ENCODE assay signal across 8 mouse cellular contexts in the genomic region with DNA sequence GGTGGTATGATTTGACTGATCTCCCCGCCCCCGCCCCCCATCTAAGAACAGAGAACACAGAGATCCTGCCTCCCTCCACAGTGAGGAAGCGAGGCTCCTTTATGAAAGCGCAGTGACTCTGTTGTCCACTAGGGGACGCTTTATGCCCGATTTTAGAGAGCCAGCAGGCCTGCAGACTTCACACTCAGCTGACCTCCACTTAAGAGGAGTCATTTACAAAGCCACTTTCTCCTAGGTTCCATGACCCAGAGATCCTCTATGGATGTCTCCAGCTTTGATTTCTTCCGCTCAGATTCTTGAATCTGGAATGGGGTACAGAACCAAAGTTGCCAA. TPM values are rescaled to one million over a fixed set of nuclear protein-coding genes. Genes with fewer than 3 reads are reported as not detected.
DNase-seq lines count a peak whose midpoint lies in the region; ATAC-seq lines count a peak whose summit lies in the region.

No protein-coding gene starts in this region.

- no peaks in the 10 kb centered on the region for H3K9me3 ChIP-seq in midbrain, embryonic 11.5 days (ENCODE audit: control insufficient read depth, low read length)

- peak; percentile 52 for ATAC-seq in midbrain, embryonic 11.5 days (ENCODE audit: low FRiP score)

- DNase-seq in layer of hippocampus, adult 11-12 months (ENCODE audit: low spot score) = peak; percentile 82
- no peak for DNase-seq in layer of hippocampus, adult 9-10 months (ENCODE audit: low spot score)
- peak; percentile 52 for DNase-seq in cerebellum, adult 9-11 months
- DNase-seq in gastrocnemius, adult 18-20 months (ENCODE audit: low spot score) = peak; percentile 90
- DNase-seq in hindlimb bud, embryonic 11.5 days (ENCODE audit: extremely low spot score, low read depth, low spot score) = peak; percentile 86
- DNase-seq in left cerebral cortex, postnatal 4 days = peak; percentile 67
- peak; percentile 99 for DNase-seq in midbrain, embryonic 11.5 days (ENCODE audit: low spot score, missing footprints)
- DNase-seq in skeletal muscle tissue, adult 2 months (ENCODE audit: low read depth, low spot score) = peak; percentile 87

- H3K27ac ChIP-seq in midbrain, embryonic 11.5 days (ENCODE audit: low read depth, low read length) = no peak overlapping the region

- H3K36me3 ChIP-seq in midbrain, embryonic 11.5 days (ENCODE audit: control insufficient read depth, insufficient read depth, low read length) = no peaks in the 10 kb centered on the region

- no peak overlapping the region for H3K9ac ChIP-seq in midbrain, embryonic 11.5 days (ENCODE audit: low read length)

- no peaks in the 10 kb centered on the region for H3K4me1 ChIP-seq in midbrain, embryonic 11.5 days (ENCODE audit: control insufficient read depth, insufficient read depth, low read length)

- no peak overlapping the region for H3K4me3 ChIP-seq in midbrain, embryonic 11.5 days (ENCODE audit: low read depth, low read length)

- 4% methylated on average over 7 of the region's 7 CpGs for WGBS in midbrain, embryonic 11.5 days

- intact Hi-C loops in left cerebral cortex, postnatal 4 days (cut with DNase I) = loop anchor here (1.0 kb wide), 1 partner anchor 70 kb away; no protein-coding TSS in a partner anchor

- no peaks in the 10 kb centered on the region for H3K27me3 ChIP-seq in midbrain, embryonic 11.5 days (ENCODE audit: control insufficient read depth, insufficient read depth, low read length)

- no peak overlapping the region for H3K4me2 ChIP-seq in midbrain, embryonic 11.5 days

RNA-seq across cellular contexts. Expression of gene Camk2g, which starts 9.7 kb away (rescaled TPM):
- 100 to 1,000 TPM; 168 to 192 TPM for total RNA-seq in gastrocnemius, adult 18-20 months (2021)
- total RNA-seq in left cerebral cortex, postnatal 4 days (2021) = 100 to 1,000 TPM; 184 to 193 TPM
- polyA plus RNA-seq in midbrain, embryonic 11.5 days (2014; fragmentation: Nextera tagmentation; extraction: Ambion mirVana) = 35.9 and 39.5 TPM in 2 replicates

RNA-seq across cellular contexts. Expression of gene Plau, which starts 32.9 kb away (rescaled TPM):
- 10 to 100 TPM; 13.6 to 29.2 TPM for total RNA-seq in gastrocnemius, adult 18-20 months (2021)
- 1 to 10 TPM; 2.6 to 3.4 TPM for total RNA-seq in left cerebral cortex, postnatal 4 days (2021)
- 0.22 and 0.40 TPM in 2 replicates for polyA plus RNA-seq in midbrain, embryonic 11.5 days (2014; fragmentation: Nextera tagmentation; extraction: Ambion mirVana)
